Mouse (Mus musculus) C2C12 (cell line): ENCODE results near the gene Fgf14. TPM values are rescaled to one million over a fixed set of nuclear protein-coding genes. Genes with fewer than 3 reads are reported as not detected.

Source experiments
- H3K27me3 ChIP-seq: one replicate; pipeline ENCODE4 v1.6.1; 2011; ENCODE audit not compliant: control insufficient read depth, insufficient read depth, insufficient read length
- H3K36me3 ChIP-seq: one replicate; pipeline ENCODE4 v1.6.1; 2011; ENCODE audit not compliant: control insufficient read depth, insufficient read depth
- H3K4me3 ChIP-seq: one replicate; pipeline ENCODE4 v1.5.1; 2011; ENCODE audit warnings: mild to moderate bottlenecking, control low read depth; ENCODE audit not compliant: poor library complexity, insufficient read depth, severe bottlenecking
- H3K79me2 ChIP-seq: one replicate; pipeline ENCODE4 v1.6.1; 2011; ENCODE audit not compliant: control insufficient read depth, insufficient read depth
- H3K79me3 ChIP-seq: one replicate; pipeline ENCODE4 v1.6.1; 2011; ENCODE audit warnings: low read depth, control low read depth
- H3ac ChIP-seq: one replicate; pipeline ENCODE3; 2011; ENCODE audit warnings: low read depth; ENCODE audit not compliant: control insufficient read depth, insufficient read length
- CEBPB ChIP-seq: IDR thresholded peaks from one replicate; pipeline ENCODE4 v1.6.1; 2011; ENCODE audit warnings: low read depth, mild to moderate bottlenecking, control low read depth, moderate library complexity
- CTCF ChIP-seq: IDR thresholded peaks from one replicate; pipeline ENCODE4 v1.5.1; 2011; ENCODE audit not compliant: control insufficient read depth, insufficient read depth, insufficient read length
- FOSL1 ChIP-seq: IDR thresholded peaks from one replicate; pipeline ENCODE4 v1.8.0; 2011; ENCODE audit warnings: mild to moderate bottlenecking, low read length; ENCODE audit not compliant: poor library complexity, insufficient read depth, severe bottlenecking
- MAX ChIP-seq: IDR thresholded peaks from one replicate; pipeline ENCODE4 v1.6.1; 2011; ENCODE audit warnings: mild to moderate bottlenecking, control low read depth
- MYOD1 ChIP-seq: IDR thresholded peaks from one replicate; pipeline ENCODE4 v1.6.1; 2011; ENCODE audit warnings: low read depth; ENCODE audit not compliant: control insufficient read depth, insufficient read length
- MYOG ChIP-seq: IDR thresholded peaks from one replicate; pipeline ENCODE4 v1.6.1; 2011; ENCODE audit not compliant: control insufficient read depth, insufficient read length; ENCODE audit errors: extremely low read depth
- USF1 ChIP-seq: IDR thresholded peaks from one replicate; pipeline ENCODE4 v1.6.1; 2011; ENCODE audit warnings: low read depth, mild to moderate bottlenecking, control low read depth, moderate library complexity
- long read RNA-seq, 2 experiments: library from polyadenylated mRNA; unstranded; transcript quantifications; one replicate each; pipeline ENCODE4 v2.0.0; 2019 to 2020
- polyA plus RNA-seq: library from polyadenylated mRNA; unstranded; fragments of >200 nt; fragmentation: generic; extraction: Trizol; gene quantifications from one replicate; pipeline ENCODE4 v1.2.1, GENCODE M21; 2012; ENCODE audit warnings: missing spikeins

Fgf14 gene
- polyA plus RNA-seq: not detected
- long read RNA-seq, experiment 1: 0 reads
- long read RNA-seq, experiment 2: 0 reads

- Histone ChIP-seq H3ac (no peak within 1 kb of the TSS), H3K4me3 (no peak within 1 kb of the TSS)
Measured at GRCm38 (mm10) chr14:124676506-124677177, at the start of gene Fgf14. Fgf14 (minus strand) TSS chr14:124677127.

DNA sequence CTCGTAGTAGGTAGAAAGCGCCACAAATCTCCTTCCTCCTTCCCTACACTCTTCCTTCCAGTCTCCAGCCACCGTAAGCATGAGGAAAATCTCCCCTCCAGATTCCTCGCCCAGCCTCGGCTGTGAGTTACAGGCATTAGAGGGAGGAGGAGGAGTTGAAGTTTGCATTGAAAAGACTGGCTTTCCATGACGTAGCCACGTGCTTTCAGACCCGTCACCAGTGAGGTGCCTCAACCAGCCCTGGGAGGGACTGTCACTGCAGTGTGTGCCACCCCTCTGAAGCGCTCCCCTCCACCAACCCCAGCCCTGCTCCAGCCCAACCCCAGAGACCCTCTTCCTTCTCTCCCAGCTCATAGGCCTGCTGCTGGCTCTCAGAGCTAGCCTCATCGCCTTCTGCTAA lies 452 bp upstream of the Fgf14 start:
- Histone ChIP-seq H3K4me3 (no peak overlapping the region), H3K36me3 (no peaks in the 10 kb centered on the region), H3K27me3 (no peaks in the 10 kb centered on the region), H3ac (no peak overlapping the region), H3K79me2 (no peaks in the 10 kb centered on the region), H3K79me3 (no peaks in the 10 kb centered on the region)
- TF ChIP-seq MAX (no peak), USF1 (no peak), MYOG (no peak), MYOD1 (no peak), FOSL1 (no peak), CTCF (no peak), CEBPB (no peak)

More at GRCm38 (mm10) chr14:124676506-124677177, at the start of gene Fgf14:
- no peaks in the 10 kb centered on the region for H3K27me3 ChIP-seq
- H3K36me3 ChIP-seq: no peaks in the 10 kb centered on the region
- H3K79me3 ChIP-seq: no peaks in the 10 kb centered on the region
- no peak for TF ChIP-seq MAX
- TF ChIP-seq MYOG: no peak
- TF ChIP-seq MYOD1: no peak
- TF ChIP-seq USF1: no peak
- TF ChIP-seq FOSL1: no peak
- TF ChIP-seq CEBPB: no peak
- TF ChIP-seq CTCF: no peak
- no peaks in the 10 kb centered on the region for H3K79me2 ChIP-seq

DNA sequence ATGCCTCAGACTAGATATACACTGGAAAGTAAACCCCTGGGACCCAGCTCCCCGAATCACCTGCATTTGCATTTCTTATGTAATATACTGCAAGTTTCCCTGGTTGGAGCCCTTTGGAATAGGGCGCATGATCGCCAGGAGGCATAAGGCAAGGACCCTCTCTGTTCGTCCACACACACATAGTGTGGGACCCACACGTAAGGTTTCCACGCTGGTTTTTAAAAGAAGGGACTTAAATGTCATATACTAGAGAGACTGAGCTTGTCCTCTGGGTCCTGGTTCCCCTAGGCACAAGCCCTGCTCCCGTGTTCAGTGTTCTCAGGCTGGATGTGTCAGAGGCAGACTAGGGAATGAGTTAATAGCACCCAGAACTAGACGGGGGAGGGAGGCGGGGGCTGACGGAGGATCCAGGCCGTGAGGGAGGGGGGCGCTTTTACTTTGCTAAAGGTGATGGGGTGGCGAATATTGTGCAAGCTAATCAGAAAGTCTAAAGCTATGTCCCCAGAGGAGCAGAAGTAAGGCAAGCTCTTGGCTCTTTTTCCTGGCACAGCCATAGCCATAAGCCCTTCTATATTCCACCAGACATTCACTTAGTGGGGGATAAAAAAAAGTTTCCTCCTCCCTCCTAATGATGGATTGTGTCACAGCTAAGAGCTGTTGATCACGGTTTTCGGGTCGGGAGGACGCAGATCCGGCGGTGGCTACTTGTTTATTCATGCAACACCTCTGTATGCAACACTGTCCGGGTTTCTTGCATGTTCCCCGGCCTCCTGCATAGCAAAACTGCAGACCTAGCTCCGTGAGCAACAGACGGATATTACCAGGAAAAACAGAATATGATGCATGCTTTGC lies 1.0 kb downstream of the Fgf14 start:
- Histone ChIP-seq H3K27me3 (no peaks in the 10 kb centered on the region), H3K79me3 (no peaks in the 10 kb centered on the region), H3K4me3 (no peak overlapping the region), H3K79me2 (no peaks in the 10 kb centered on the region), H3K36me3 (no peaks in the 10 kb centered on the region), H3ac (no peak overlapping the region)
- no peak for TF ChIP-seq USF1
- TF ChIP-seq CTCF: no peak
- no peak for TF ChIP-seq MAX
- no peak for TF ChIP-seq FOSL1
- no peak for TF ChIP-seq MYOD1
- TF ChIP-seq CEBPB: no peak
- no peak for TF ChIP-seq MYOG

DNA sequence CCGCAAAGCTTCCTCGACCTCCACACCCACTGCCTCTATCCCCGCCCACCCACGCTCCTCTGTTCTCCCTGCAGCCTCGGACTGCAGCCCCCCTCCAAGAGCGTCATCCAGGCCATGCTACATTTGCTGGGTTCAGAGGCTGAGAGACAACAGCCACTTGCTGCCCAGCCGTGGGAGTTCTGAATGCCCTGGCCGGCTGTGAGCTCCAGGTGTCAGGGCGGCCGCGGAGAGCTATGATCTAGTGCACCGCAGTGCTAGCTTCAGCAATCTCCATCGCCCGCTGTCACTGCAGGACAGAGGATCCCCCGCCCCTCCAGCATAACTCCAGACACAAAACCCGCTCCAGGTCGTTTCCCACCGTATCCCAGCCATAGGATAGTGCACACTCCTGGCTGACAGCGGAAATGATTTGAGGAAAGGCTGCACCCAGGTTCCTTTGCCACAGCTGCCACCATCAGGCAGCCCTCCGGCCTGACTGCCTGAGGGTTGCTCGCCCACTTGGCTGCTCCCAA lies 1.7 kb downstream of the Fgf14 start:
- Histone ChIP-seq H3K79me2 (no peaks in the 10 kb centered on the region), H3K4me3 (no peak overlapping the region), H3K36me3 (no peaks in the 10 kb centered on the region), H3K79me3 (no peaks in the 10 kb centered on the region), H3ac (no peak overlapping the region), H3K27me3 (no peaks in the 10 kb centered on the region)
- no peak for TF ChIP-seq MYOD1
- no peak for TF ChIP-seq MAX
- TF ChIP-seq CEBPB: no peak
- no peak for TF ChIP-seq CTCF
- no peak for TF ChIP-seq MYOG
- TF ChIP-seq USF1: no peak
- TF ChIP-seq FOSL1: no peak

DNA sequence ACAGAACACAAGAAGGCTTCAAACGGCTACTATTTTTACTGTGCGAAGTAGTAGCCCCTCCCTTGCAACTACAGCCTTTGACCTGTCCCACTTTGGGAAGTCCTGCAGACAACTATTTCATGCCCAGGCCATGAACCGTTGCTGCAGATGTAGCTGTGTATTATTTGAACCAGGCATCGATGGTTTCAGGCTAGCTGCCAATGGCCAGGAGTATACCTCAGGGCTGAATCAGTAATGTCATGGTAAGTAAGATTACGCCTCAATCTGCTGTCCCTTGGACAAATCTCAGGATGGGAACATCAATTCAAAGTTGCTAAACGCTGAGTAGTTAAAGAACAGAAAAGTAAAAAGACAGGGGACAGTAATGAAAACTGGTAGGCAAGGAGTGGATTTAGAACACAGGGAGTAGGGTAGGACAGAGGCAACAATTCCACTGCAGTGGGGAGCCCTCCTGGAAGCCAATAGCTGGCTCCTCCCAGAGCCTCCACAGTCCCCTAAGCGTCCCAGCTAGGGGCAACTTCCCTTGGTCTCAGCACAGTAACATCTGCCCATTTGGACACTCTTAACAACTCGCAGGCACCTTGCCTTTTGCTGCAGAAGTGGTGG lies 2.3 kb downstream of the Fgf14 start:
- Histone ChIP-seq H3K79me2 (no peaks in the 10 kb centered on the region), H3K27me3 (no peaks in the 10 kb centered on the region), H3ac (no peak overlapping the region), H3K36me3 (no peaks in the 10 kb centered on the region), H3K4me3 (no peak overlapping the region), H3K79me3 (no peaks in the 10 kb centered on the region)
- TF ChIP-seq MYOG (no peak), CEBPB (no peak), USF1 (no peak), CTCF (no peak), MAX (no peak), MYOD1 (no peak), FOSL1 (no peak)
